In the genomic region with DNA sequence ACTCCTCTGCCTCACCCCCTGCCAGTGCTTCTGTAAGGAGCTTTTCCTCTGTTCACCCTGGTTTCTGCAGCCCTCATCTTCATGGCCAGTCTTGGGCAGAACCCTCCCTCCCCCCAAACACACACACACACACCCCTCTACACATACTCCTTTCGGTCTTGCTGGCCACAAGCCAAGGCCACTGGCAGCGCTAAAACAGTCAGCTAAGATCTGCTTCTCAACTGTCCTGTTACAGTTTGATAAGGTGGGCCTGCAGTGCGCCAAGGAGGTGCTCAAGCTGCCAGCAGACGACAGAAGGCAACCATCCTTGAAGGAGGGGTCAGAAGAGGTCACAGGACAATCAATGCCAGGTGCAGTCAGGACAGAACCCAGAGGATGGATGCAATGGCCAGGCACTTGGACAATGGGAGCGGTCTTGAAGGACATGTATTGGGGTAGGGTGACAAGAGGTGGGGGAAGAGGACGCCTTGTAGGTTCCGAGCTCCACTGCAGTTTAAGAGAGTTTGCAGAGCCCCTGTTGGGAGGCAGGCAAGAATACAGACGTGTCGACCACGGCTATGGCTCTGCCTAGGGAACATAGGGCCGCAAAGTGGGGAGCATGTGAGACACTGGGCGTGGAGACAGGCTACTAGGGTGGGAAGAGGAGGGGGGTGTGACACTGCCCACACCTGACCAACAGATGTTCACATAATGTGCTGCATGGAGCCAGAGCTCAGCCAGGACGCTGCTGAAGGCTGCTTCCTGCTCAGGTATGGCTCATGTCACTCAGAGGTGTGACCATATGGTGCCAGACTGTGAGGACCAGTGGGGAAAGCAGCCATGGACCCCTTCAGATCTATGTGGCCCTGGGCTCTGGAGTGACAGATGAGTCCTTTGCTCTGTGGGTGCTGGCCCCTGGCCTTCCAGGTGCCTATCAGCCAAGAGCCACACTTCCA, we compare ENCODE assay signal across 11 mouse cellular contexts. TPM values are rescaled to one million over a fixed set of nuclear protein-coding genes. Genes with fewer than 3 reads are reported as not detected.
A peak's percentile ranks its signal among the peaks of the same experiment; 100 is the strongest.
DNase-seq lines count a peak whose midpoint lies in the region; ATAC-seq and TF ChIP-seq lines count a peak whose summit lies in the region.
"Had no signal": no experiment of that assay in that cellular context is flagged by ENCODE, and none has a peak within 500 bp of the region (broad histone marks: within the 10 kb centered on the region; RNA-seq: fewer than 3 reads in every experiment).

No protein-coding gene starts in this region.

- 0 out of 2 replicates have a peak, but pooled peaks cover 3% of the 10 kb centered on the region for H3K9me3 ChIP-seq in liver, embryonic 15.5 days (replicated peaks)

- H3K27ac ChIP-seq in bone marrow, adult 2 months (ENCODE audit: control insufficient read depth, insufficient read depth, low read depth, low read length, poor library complexity): peak overlapping the region; percentile 27
- H3K27ac ChIP-seq in liver, embryonic 15.5 days (replicated peaks): no peak overlapping the region
- H3K27ac ChIP-seq: neural tube, embryonic 13.5 days had no signal

- intact Hi-C loops in left cerebral cortex, postnatal 4 days (cut with DNase I): loop anchor here (10.0 kb wide), 1 partner anchor 92 kb away; no protein-coding TSS in a partner anchor

- ATAC-seq in liver, embryonic 15.5 days (ENCODE audit: insufficient read depth): peak; percentile 57; the same call in 1 of the 2 replicates
- ATAC-seq in CD4-positive, CD25-positive, alpha-beta regulatory T cell, adult 4 months: no peak

- H3K9ac ChIP-seq in liver, embryonic 15.5 days: no peak overlapping the region
- H3K9ac ChIP-seq: neural tube, embryonic 13.5 days had no signal

- TF ChIP-seq POLR2A in bone marrow, adult 2 months (IDR thresholded peaks at IDR 0.05; ENCODE audit: borderline replicate concordance, control insufficient read depth, low read depth, low read length): no peak

- H3K4me2 ChIP-seq in liver, embryonic 15.5 days: no peak overlapping the region
- H3K4me2 ChIP-seq: neural tube, embryonic 13.5 days had no signal

- H3K36me3 ChIP-seq in liver, embryonic 15.5 days (replicated peaks): no peaks in the 10 kb centered on the region

- WGBS in bone marrow, adult 2 months: 69% methylated on average over 13 of the region's 13 CpGs
- 56% methylated on average over 13 of the region's 13 CpGs for WGBS in liver, embryonic 15.5 days (ENCODE audit: insufficient replicate concordance)

- peak; percentile 49 for DNase-seq in adrenal gland, postnatal 14 days
- no peak for DNase-seq in adrenal gland, adult 18-20 months (ENCODE audit: low spot score in 2 of 2)
- peak; percentile 49 for DNase-seq in left cerebral cortex, postnatal 4 days
- DNase-seq in left cerebral cortex, adult 9 months (ENCODE audit: low spot score in 2 of 2): no peak
- no peak for DNase-seq in retina, postnatal 1 day
- DNase-seq: heart, postnatal 14 days; lung, postnatal 10 days had no signal

- no peak for TF ChIP-seq CTCF in bone marrow, adult 2 months (IDR thresholded peaks at IDR 0.05; ENCODE audit: control insufficient read depth, insufficient read depth, low read length)

- H3K4me3 ChIP-seq in bone marrow, adult 2 months (replicated peaks; ENCODE audit: control insufficient read depth, low read depth, low read length): no peak overlapping the region
- H3K4me3 ChIP-seq in liver, embryonic 15.5 days (replicated peaks): no peak overlapping the region
- H3K4me3 ChIP-seq: neural tube, embryonic 13.5 days had no signal

- H3K4me1 ChIP-seq in bone marrow, adult 2 months (ENCODE audit: control insufficient read depth, insufficient read depth, low read length): peaks cover 2% of the 10 kb centered on the region; the same call in 1 of the 2 replicates
- H3K4me1 ChIP-seq in liver, embryonic 15.5 days (replicated peaks): peaks cover 17% of the 10 kb centered on the region

- H3K27me3 ChIP-seq in liver, embryonic 15.5 days: no peaks in the 10 kb centered on the region
- H3K27me3 ChIP-seq: neural tube, embryonic 13.5 days had no signal

RNA-seq across cellular contexts. Expression of gene Npcd, which starts 11.5 kb away (rescaled TPM):
- 0.71 and 0.96 TPM in 2 replicates for total RNA-seq in adrenal gland, postnatal 14 days (2021)
- total RNA-seq in adrenal gland, adult 18-20 months (2021): under 1 TPM; 0.32 to 0.89 TPM
- 10 to 100 TPM in 1 of 2 experiments, 1 to 10 TPM in 1; 6.6 to 14.9 TPM for total RNA-seq in left cerebral cortex, postnatal 4 days (2021)
- not detected in 2 replicates for polyA plus RNA-seq in bone marrow, adult 2 months (2011; ENCODE audit: insufficient read depth, insufficient read length, low replicate concordance, missing spikeins)
- not detected in 2 replicates for polyA plus RNA-seq in liver, embryonic 15.5 days (2015; fragmentation: Nextera tagmentation; extraction: Ambion mirVana)
- polyA plus RNA-seq in CD4-positive, CD25-positive, alpha-beta regulatory T cell, adult 4 months (2017; shearing (Covaris generic)): not detected
- polyA plus RNA-seq: neural tube, embryonic 13.5 days had no signal

RNA-seq across cellular contexts. Expression of gene Cbx6, which starts 12.0 kb away (rescaled TPM):
- 60.1 and 64.8 TPM in 2 replicates for total RNA-seq in adrenal gland, postnatal 14 days (2021)
- total RNA-seq in adrenal gland, adult 18-20 months (2021): 10 to 100 TPM; 41.0 to 43.1 TPM
- total RNA-seq in left cerebral cortex, postnatal 4 days (2021): 100 to 1,000 TPM; 105 to 125 TPM
- polyA plus RNA-seq in bone marrow, adult 2 months (2011; ENCODE audit: insufficient read depth, insufficient read length, low replicate concordance, missing spikeins): 24.2 and 29.0 TPM in 2 replicates
- polyA plus RNA-seq in liver, embryonic 15.5 days (2015; fragmentation: Nextera tagmentation; extraction: Ambion mirVana): 6.7 and 8.1 TPM in 2 replicates
- polyA plus RNA-seq in CD4-positive, CD25-positive, alpha-beta regulatory T cell, adult 4 months (2017; shearing (Covaris generic)): 10 to 100 TPM in 1 of 2 experiments, 1 to 10 TPM in 1; 9.2 to 14.5 TPM

RNA-seq across cellular contexts. Expression of gene Nptxr, which starts 18.0 kb away (rescaled TPM):
- 7.0 and 8.4 TPM in 2 replicates for total RNA-seq in adrenal gland, postnatal 14 days (2021)
- 1 to 10 TPM; 5.1 to 5.5 TPM for total RNA-seq in adrenal gland, adult 18-20 months (2021)
- total RNA-seq in left cerebral cortex, postnatal 4 days (2021): 100 to 1,000 TPM; 240 to 277 TPM
- polyA plus RNA-seq in bone marrow, adult 2 months (2011; ENCODE audit: insufficient read depth, insufficient read length, low replicate concordance, missing spikeins): 0.40 and 0.60 TPM in 2 replicates
- polyA plus RNA-seq in liver, embryonic 15.5 days (2015; fragmentation: Nextera tagmentation; extraction: Ambion mirVana): 0.08 and 0.17 TPM in 2 replicates
- under 1 TPM in 1 of 2 experiments, not detected in 1; 0.42 TPM for polyA plus RNA-seq in CD4-positive, CD25-positive, alpha-beta regulatory T cell, adult 4 months (2017; shearing (Covaris generic))

RNA-seq across cellular contexts. Expression of gene Dnal4, which starts 44.9 kb away (rescaled TPM):
- 16.6 and 20.1 TPM in 2 replicates for total RNA-seq in adrenal gland, postnatal 14 days (2021)
- total RNA-seq in adrenal gland, adult 18-20 months (2021): 10 to 100 TPM; 15.0 to 16.6 TPM
- total RNA-seq in left cerebral cortex, postnatal 4 days (2021): 10 to 100 TPM; 30.4 to 34.4 TPM
- 6.8 and 8.4 TPM in 2 replicates for polyA plus RNA-seq in bone marrow, adult 2 months (2011; ENCODE audit: insufficient read depth, insufficient read length, low replicate concordance, missing spikeins)
- polyA plus RNA-seq in liver, embryonic 15.5 days (2015; fragmentation: Nextera tagmentation; extraction: Ambion mirVana): 7.7 and 9.0 TPM in 2 replicates
- 10 to 100 TPM in 1 of 2 experiments, 1 to 10 TPM in 1; 6.9 to 10.4 TPM for polyA plus RNA-seq in CD4-positive, CD25-positive, alpha-beta regulatory T cell, adult 4 months (2017; shearing (Covaris generic))

Comparison
In these comparisons a context has a peak if more than half of its experiments do, and no peak if none do; other contexts are left out.
1. DNase-seq: peak in adrenal gland, postnatal 14 days (single experiment) and left cerebral cortex, postnatal 4 days (single experiment); none in adrenal gland, adult 18-20 months (0 of 2), left cerebral cortex, adult 9 months (0 of 2) and retina, postnatal 1 day (single experiment).
2. RNA of gene Nptxr, which starts 18.0 kb away (total RNA-seq): 240 to 277 TPM in left cerebral cortex, postnatal 4 days; 7.0 to 8.4 TPM in adrenal gland, postnatal 14 days and 5.1 to 5.5 TPM in adrenal gland, adult 18-20 months; every median in the first group is over 10 times any median in the second.